Mouse (Mus musculus) forebrain, embryonic 10.5 days (tissue): Measurements from ENCODE around the gene Col4a2. TPM values are rescaled to one million over a fixed set of nuclear protein-coding genes. Genes with fewer than 3 reads are reported as not detected.
A peak's percentile ranks its signal among the peaks of the same experiment; 100 is the strongest.

Source experiments
- DNase-seq: peaks from one replicate; pipeline ENCODE4 v3.0.0-alpha.2; 2017; ENCODE audit warnings: low spot score; ENCODE audit errors: extremely low spot score
- H3K27ac ChIP-seq: fragments of 300-500 bp; sonication (generic); 2 replicates; pipeline ENCODE4 v1.5.1; 2016; ENCODE audit warnings: mild to moderate bottlenecking
- H3K27me3 ChIP-seq: fragments of 300-500 bp; sonication (generic); 2 replicates; pipeline ENCODE4 v1.6.1; 2016; ENCODE audit warnings: mild to moderate bottlenecking; ENCODE audit not compliant: poor library complexity, severe bottlenecking
- H3K36me3 ChIP-seq: fragments of 300-500 bp; sonication (generic); replicated peaks from 2 replicates; pipeline ENCODE4 v1.6.1; 2016; ENCODE audit warnings: mild to moderate bottlenecking, moderate library complexity
- H3K4me1 ChIP-seq: fragments of 300-500 bp; sonication (generic); 2 replicates; pipeline ENCODE4 v1.6.1; 2016
- H3K4me3 ChIP-seq: fragments of 300-500 bp; sonication (generic); 2 replicates; pipeline ENCODE4 v1.5.1; 2016; ENCODE audit warnings: mild to moderate bottlenecking, moderate library complexity
- H3K9me3 ChIP-seq: fragments of 300-500 bp; sonication (generic); 2 replicates; pipeline ENCODE4 v1.6.1; 2016; ENCODE audit warnings: mild to moderate bottlenecking, moderate library complexity
- WGBS: fragments of 180-500 bp; shearing (Covaris S2); methylation state at CpG from one replicate; pipeline ENCODE4 v1.1.7; 2016; 5-methylcytosine and 5-hydroxymethylcytosine counted together
- polyA plus RNA-seq: library from polyadenylated mRNA; unstranded; fragments of >200 nt; fragmentation: Nextera tagmentation; extraction: Ambion mirVana; gene quantifications from 2 replicates; pipeline ENCODE4 v1.2.1, GENCODE M21; 2016

Col4a2 gene
- polyA plus RNA-seq, 1 experiment from 2014 or later = 47.1 TPM

- Histone ChIP-seq H3K9me3 (peaks cover 3% of the 10 kb centered on the region; the same call in 1 of the 2 replicates), H3K36me3 (peaks cover 8% of the 10 kb centered on the region), H3K4me3 (peak overlapping the region; percentile 12; the same call in 1 of the 2 replicates), H3K27me3 (no peaks in the 10 kb centered on the region), H3K4me1 (peaks cover 60% of the 10 kb centered on the region), H3K27ac (peak overlapping the region; percentile 66)
- 69% methylated on average over 20 of the region's 20 CpGs for WGBS
- peak; percentile 41 for DNase-seq
Measured at GRCm38 (mm10) chr8:11279296-11279826, 33.2 kb upstream of the Col4a2 start.

DNA sequence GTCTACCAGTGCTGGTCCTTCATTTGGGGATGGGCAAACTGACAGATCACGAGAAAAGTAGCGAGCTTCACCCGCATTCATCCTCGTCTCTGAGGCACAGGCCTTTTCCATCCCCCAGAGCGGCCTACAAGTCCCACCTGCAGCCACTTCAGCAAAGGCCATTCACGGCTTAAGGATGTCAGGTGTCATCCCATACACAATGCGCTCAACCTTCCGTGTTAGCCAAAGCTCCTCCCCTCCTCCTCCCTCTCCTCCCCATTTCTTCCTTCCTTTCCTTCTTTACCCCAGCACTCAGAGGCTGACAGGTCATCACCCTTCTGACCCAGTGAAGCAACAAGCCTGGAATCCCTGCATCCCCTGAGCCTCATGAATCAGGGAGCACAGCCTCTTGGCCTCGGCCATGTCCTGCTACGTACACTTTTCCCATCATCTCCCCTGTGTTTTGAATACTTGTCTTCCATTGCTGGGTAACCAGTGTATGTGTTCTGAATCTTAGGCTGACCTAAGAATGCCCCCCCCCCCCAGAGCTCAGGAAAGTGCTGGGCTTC is 31.8 kb upstream of the Col4a2 start:
- peaks cover 3% of the 10 kb centered on the region; the same call in 1 of the 2 replicates for H3K9me3 ChIP-seq
- H3K27ac ChIP-seq = no peak overlapping the region
- H3K27me3 ChIP-seq = no peaks in the 10 kb centered on the region
- DNase-seq = no peak
- H3K36me3 ChIP-seq = peaks cover 8% of the 10 kb centered on the region
- 70% methylated on average over 10 of the region's 10 CpGs for WGBS
- H3K4me3 ChIP-seq = no peak overlapping the region
- peaks cover 60% of the 10 kb centered on the region for H3K4me1 ChIP-seq

DNA sequence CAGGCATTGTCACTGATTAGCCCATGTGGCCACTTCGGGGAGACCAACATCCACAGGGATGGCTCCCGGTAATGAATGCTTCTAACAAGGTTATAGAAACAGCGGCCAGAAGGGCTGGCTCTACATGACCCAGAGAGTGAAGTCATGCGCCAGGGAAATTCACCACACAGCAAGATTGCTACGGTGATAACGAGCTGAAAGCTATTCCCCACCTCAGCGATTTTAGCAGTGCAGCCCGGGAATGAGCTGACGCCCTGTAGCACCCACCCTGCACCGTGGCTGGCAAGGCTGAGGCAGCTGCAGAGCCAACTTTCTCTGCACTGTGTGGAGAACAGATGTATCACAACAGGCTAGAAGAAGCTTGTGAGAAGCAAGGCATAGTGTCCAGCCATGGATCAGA is 30.5 kb upstream of the Col4a2 start:
- Histone ChIP-seq H3K4me3 (no peak overlapping the region), H3K9me3 (peaks cover 3% of the 10 kb centered on the region; the same call in 1 of the 2 replicates), H3K36me3 (peaks cover 8% of the 10 kb centered on the region), H3K27me3 (no peaks in the 10 kb centered on the region), H3K4me1 (peaks cover 60% of the 10 kb centered on the region), H3K27ac (no peak overlapping the region)
- 83% methylated on average over 10 of the region's 10 CpGs for WGBS
- DNase-seq = no peak

DNA sequence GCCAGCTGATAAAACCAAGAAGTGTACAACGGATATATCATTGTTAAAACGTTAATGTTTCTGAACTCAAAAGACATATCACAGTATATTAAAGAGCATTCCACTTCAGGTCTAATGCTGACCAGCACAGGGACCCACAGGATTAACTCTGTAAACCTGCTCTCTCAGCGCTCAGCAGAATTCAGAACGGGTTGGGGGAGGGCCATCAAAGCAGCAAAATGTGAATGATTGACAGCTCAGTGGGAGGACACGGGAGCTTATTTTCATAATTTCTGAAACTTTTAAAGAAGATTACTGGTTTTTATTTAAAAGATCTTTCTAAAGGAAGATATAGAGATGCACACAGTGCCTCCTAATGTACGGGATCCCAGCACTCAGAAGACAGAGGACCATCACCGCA is 29.9 kb upstream of the Col4a2 start:
- no peak for DNase-seq
- WGBS = 88% methylated on average over 7 of the region's 7 CpGs

DNA sequence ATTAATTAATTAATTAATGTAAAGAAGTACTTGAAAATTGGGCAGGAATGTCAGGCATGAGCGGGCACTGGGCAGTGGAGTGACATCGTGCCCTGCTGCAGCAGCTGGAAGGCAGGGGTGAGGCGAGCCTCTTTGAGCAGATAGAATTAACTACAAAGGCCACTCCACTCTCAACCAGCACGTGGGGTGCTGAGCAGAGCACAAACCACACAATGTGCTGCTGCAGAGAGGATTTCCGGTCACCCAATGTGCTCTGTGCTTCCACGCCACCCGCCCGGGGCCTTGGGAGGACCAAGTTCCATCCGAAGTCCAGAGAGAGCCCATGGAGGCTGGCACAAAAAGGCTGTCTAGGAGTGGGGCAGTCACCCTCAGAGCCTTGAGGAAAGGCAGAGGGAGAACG is 29.4 kb upstream of the Col4a2 start:
- no peak overlapping the region for H3K4me3 ChIP-seq
- 55% methylated on average over 10 of the region's 10 CpGs for whole genome bisulfite sequencing
- H3K27me3 ChIP-seq = no peaks in the 10 kb centered on the region
- peaks cover 58% of the 10 kb centered on the region for H3K4me1 ChIP-seq
- peaks cover 3% of the 10 kb centered on the region; the same call in 1 of the 2 replicates for H3K9me3 ChIP-seq
- peak overlapping the region; percentile 68 for H3K27ac ChIP-seq
- no peak for DNase-seq
- peaks cover 8% of the 10 kb centered on the region for H3K36me3 ChIP-seq

More for the DNA sequence above, 29.9 kb upstream of the Col4a2 start:
- Histone ChIP-seq H3K27me3 (no peaks in the 10 kb centered on the region), H3K4me3 (no peak overlapping the region), H3K4me1 (peaks cover 63% of the 10 kb centered on the region), H3K9me3 (peaks cover 3% of the 10 kb centered on the region; the same call in 1 of the 2 replicates), H3K27ac (no peak overlapping the region), H3K36me3 (peaks cover 8% of the 10 kb centered on the region)

DNA sequence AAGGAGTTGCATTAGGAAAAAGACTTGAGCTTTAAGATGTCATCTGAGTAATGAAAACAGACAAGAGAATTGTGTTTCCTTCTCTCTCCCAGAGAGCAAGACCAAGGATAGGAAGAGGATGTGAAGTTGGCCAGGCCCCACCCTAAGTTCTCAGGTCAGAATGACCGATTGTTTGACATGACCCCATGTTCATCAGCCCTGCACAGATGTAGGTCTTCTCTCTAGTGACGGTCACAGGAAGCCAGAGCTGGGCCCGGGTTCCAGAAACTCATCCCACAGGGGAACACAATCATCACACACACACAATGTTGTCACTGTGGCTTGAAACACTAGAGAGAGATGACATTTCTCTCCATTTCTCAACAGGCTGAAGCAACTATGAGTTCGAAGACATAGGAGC is 27.2 kb upstream of the Col4a2 start:
- peaks cover 3% of the 10 kb centered on the region; the same call in 1 of the 2 replicates for H3K9me3 ChIP-seq
- no peak overlapping the region for H3K4me3 ChIP-seq
- H3K27me3 ChIP-seq = no peaks in the 10 kb centered on the region
- H3K4me1 ChIP-seq = peaks cover 50% of the 10 kb centered on the region
- WGBS = 81% methylated on average over 4 of the region's 4 CpGs
- H3K36me3 ChIP-seq = peaks cover 8% of the 10 kb centered on the region
- H3K27ac ChIP-seq = no peak overlapping the region
- DNase-seq = no peak

DNA sequence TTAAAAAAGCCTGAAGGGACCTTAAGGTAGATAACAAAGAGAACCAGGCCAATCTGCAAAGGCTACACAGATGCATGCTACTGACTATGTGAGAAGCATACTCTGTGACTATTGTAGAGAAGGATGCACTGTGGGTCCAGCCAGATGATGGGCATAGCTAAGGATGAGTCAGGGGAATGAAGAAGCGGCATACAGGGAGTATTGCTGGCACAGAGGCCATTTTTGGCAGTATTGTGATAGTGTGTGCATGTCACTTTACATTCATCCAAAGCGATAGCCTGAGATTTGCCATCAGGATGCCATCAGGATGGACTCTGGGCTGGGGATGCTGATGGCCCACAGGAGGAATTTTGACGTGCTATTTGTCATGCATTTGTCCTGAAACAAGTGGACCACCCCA is 25.5 kb upstream of the Col4a2 start:
- Histone ChIP-seq H3K4me1 (peaks cover 50% of the 10 kb centered on the region), H3K36me3 (peaks cover under 1% of the 10 kb centered on the region; the same call in 1 of the 2 replicates), H3K27ac (no peak overlapping the region), H3K4me3 (no peak overlapping the region), H3K9me3 (no peaks in the 10 kb centered on the region), H3K27me3 (no peaks in the 10 kb centered on the region)
- DNase-seq = no peak
- 68% methylated on average over 3 of the region's 3 CpGs for WGBS

- Histone ChIP-seq H3K9me3 (no peaks in the 10 kb centered on the region), H3K4me1 (peaks cover 38% of the 10 kb centered on the region), H3K27ac (no peak overlapping the region), H3K4me3 (no peak overlapping the region), H3K27me3 (no peaks in the 10 kb centered on the region), H3K36me3 (peaks cover 3% of the 10 kb centered on the region; the same call in 1 of the 2 replicates)
- DNase-seq = no peak
- WGBS = 77% methylated on average over 6 of the region's 6 CpGs
Measured at GRCm38 (mm10) chr8:11288286-11288685, 24.3 kb upstream of the Col4a2 start.

DNA sequence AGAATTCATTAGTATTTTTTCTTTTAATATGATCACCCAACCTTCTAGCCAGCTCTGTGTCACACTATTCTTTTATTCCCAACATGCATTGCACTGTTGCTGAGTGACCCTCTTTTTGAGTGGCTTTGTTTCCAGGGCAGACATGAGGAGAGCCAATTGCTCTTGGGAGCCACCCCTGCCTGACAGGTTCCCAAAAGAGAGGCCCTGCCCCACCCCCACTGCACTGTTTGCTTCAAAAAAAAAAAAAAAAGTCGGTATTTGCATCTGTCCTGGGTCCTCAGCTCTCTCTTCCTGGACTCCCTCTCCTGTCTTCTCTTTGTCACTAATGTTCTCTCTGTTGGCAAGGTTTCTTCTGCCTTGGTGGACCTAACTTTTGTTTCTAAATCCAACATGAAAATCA is 22.1 kb upstream of the Col4a2 start:
- Histone ChIP-seq H3K9me3 (no peaks in the 10 kb centered on the region), H3K27me3 (no peaks in the 10 kb centered on the region), H3K4me1 (peaks cover 36% of the 10 kb centered on the region), H3K4me3 (no peak overlapping the region), H3K36me3 (peaks cover 3% of the 10 kb centered on the region; the same call in 1 of the 2 replicates), H3K27ac (0 out of 2 replicates have a peak overlapping the region, but pooled peaks have one; percentile 17)
- DNase-seq = no peak
- 14% methylated on average over 1 of the region's 1 CpGs for WGBS

GRCm38 (mm10) chr8:11292611-11293010 is 20.0 kb upstream of the Col4a2 start:
- Histone ChIP-seq H3K27ac (no peak overlapping the region), H3K4me3 (no peak overlapping the region), H3K9me3 (no peaks in the 10 kb centered on the region), H3K36me3 (peaks cover 3% of the 10 kb centered on the region; the same call in 1 of the 2 replicates), H3K4me1 (peaks cover 43% of the 10 kb centered on the region), H3K27me3 (no peaks in the 10 kb centered on the region)
- DNase-seq = no peak
- 80% methylated on average over 3 of the region's 3 CpGs for WGBS

GRCm38 (mm10) chr8:11296282-11296943 is 16.2 kb upstream of the Col4a2 start:
- peaks cover 3% of the 10 kb centered on the region; the same call in 1 of the 2 replicates for H3K36me3 ChIP-seq
- WGBS = 90% methylated on average over 10 of the region's 10 CpGs
- H3K4me1 ChIP-seq = peaks cover 43% of the 10 kb centered on the region
- no peaks in the 10 kb centered on the region for H3K27me3 ChIP-seq
- no peak overlapping the region for H3K4me3 ChIP-seq
- DNase-seq = no peak
- H3K27ac ChIP-seq = no peak overlapping the region
- no peaks in the 10 kb centered on the region for H3K9me3 ChIP-seq

DNA sequence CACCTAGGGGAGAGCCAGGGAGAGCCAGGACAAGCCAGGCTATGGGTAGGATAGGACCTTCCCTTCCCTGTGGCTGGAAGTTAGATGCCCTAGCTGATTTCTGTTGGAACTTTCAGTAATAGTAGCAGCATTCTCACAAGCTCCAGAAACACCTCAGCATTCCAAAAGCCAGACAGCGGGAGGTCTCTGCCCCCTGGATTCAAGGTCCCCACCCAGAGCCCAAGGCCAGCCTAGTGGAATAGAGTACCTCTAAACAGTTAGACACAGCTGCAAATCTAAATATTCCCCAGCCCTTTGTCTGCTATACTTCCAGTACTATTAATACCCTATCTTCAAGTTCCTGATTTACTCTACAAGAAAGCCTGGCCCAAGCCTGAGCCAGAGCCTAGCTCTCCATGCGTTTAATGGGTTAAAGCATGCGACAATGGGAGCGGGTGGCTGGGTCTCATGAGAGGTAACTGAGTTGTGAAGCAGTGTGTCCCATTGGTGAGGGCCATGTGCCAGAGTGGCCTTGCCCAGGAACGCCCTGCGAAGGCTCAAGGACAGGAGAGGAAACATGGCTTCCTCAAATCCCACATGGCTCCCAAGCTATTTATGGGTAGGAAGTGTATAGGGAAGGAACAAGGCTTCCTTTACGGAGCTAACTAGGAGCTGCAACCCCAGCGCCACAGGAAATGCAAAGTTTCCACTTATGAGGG is 15.3 kb upstream of the Col4a2 start:
- Histone ChIP-seq H3K4me1 (peaks cover 40% of the 10 kb centered on the region), H3K36me3 (peaks cover 3% of the 10 kb centered on the region; the same call in 1 of the 2 replicates), H3K27ac (no peak overlapping the region), H3K9me3 (no peaks in the 10 kb centered on the region), H3K4me3 (no peak overlapping the region), H3K27me3 (no peaks in the 10 kb centered on the region)
- DNase-seq = no peak
- WGBS = 92% methylated on average over 8 of the region's 8 CpGs
